Mouse (Mus musculus): ENCODE data around the gene Gm1673.

GRCm38 (mm10) chr5:33982731-33983259, 438 bp upstream of the Gm1673 start:
- no peak for TF ChIP-seq POLR2A (IDR thresholded peaks at IDR 0.05; ENCODE audit: borderline replicate concordance, extremely low read depth, insufficient read depth, insufficient read length, poor library complexity, severe bottlenecking)
- TF ChIP-seq CTCF (IDR thresholded peaks at IDR 0.05; ENCODE audit: borderline replicate concordance, extremely low read depth, insufficient read depth, insufficient read length): no peak
